Mouse (Mus musculus): Measurements from ENCODE around the gene Tunar.

GRCm38 (mm10) chr12:105406008-105406407 lies 72.3 kb downstream of the Tunar start:
- TF ChIP-seq POLR2A (IDR thresholded peaks at IDR 0.05; ENCODE audit: extremely low read depth, insufficient read depth, low read length), result no peak
- no peak for TF ChIP-seq CTCF (IDR thresholded peaks at IDR 0.05; ENCODE audit: low read depth, low read length)
